9 mouse cellular contexts compared by ENCODE assay signal in genomic region chr7:16012576-16013263, GRCm38 (mm10). TPM values are rescaled to one million over a fixed set of nuclear protein-coding genes. Genes with fewer than 3 reads are reported as not detected.
DNase-seq lines count a peak whose midpoint lies in the region; ATAC-seq and TF ChIP-seq lines count a peak whose summit lies in the region.
"Had no signal": no experiment of that assay in that cellular context is flagged by ENCODE, and none has a peak within 500 bp of the region (broad histone marks: within the 10 kb centered on the region; RNA-seq: fewer than 3 reads in every experiment).

No protein-coding gene starts in this region.

- H3K4me3 ChIP-seq in lung, adult 2 months (replicated peaks; ENCODE audit: extremely low read depth, low read depth, low read length) = no peak overlapping the region
- no peak overlapping the region for H3K4me3 ChIP-seq in lung, postnatal 0 days (ENCODE audit: low read depth, low read length)
- H3K4me3 ChIP-seq: embryonic facial prominence, embryonic 13.5 days; limb, embryonic 15.5 days had no signal

- H3K36me3 ChIP-seq in lung, postnatal 0 days (ENCODE audit: insufficient read depth, low read length) = no peaks in the 10 kb centered on the region

- no peak for TF ChIP-seq POLR2A in lung, adult 2 months (IDR thresholded peaks at IDR 0.05; ENCODE audit: borderline replicate concordance, extremely low read depth, low read depth, low read length)

- no peaks in the 10 kb centered on the region for H3K9me3 ChIP-seq in lung, postnatal 0 days (ENCODE audit: low read length)
- H3K9me3 ChIP-seq: embryonic facial prominence, embryonic 13.5 days; limb, embryonic 15.5 days had no signal

- peaks cover 19% of the 10 kb centered on the region for H3K4me1 ChIP-seq in lung, adult 2 months (ENCODE audit: control insufficient read depth, insufficient read depth, low read length)
- H3K4me1 ChIP-seq in lung, postnatal 0 days (ENCODE audit: insufficient read depth, low read depth, low read length) = no peaks in the 10 kb centered on the region

- peak; percentile 65 for ATAC-seq in activated CD4-positive, CD25-positive, alpha-beta regulatory T cell, adult 4 months
- ATAC-seq in lung, postnatal 0 days = no peak

- H3K9ac ChIP-seq in lung, postnatal 0 days (replicated peaks; ENCODE audit: low read depth) = no peak overlapping the region
- H3K9ac ChIP-seq: embryonic facial prominence, embryonic 13.5 days; limb, embryonic 15.5 days had no signal

- no peak overlapping the region for H3K27ac ChIP-seq in lung, postnatal 0 days (ENCODE audit: low read length)
- H3K27ac ChIP-seq: embryonic facial prominence, embryonic 13.5 days; limb, embryonic 15.5 days had no signal

- DNase-seq in lung, adult 2 months = no peak
- DNase-seq in lung, postnatal 25 days (ENCODE audit: low spot score) = no peak
- peak; percentile 39 for DNase-seq in heart, adult 8-10 months (ENCODE audit: low spot score)
- no peak for DNase-seq in lung, postnatal 0 days (ENCODE audit: low spot score)
- DNase-seq in thymus, postnatal 4 days = peak; percentile 80
- DNase-seq in right cerebral cortex, adult 2 months (ENCODE audit: low spot score in 2 of 2) = no peak

- no peaks in the 10 kb centered on the region for H3K27me3 ChIP-seq in lung, postnatal 0 days (replicated peaks; ENCODE audit: insufficient read depth, low read length)
- H3K27me3 ChIP-seq: embryonic facial prominence, embryonic 13.5 days; limb, embryonic 15.5 days had no signal

- peak; percentile 55 for TF ChIP-seq CTCF in lung, adult 2 months (IDR thresholded peaks at IDR 0.05; ENCODE audit: insufficient read depth, low read length)
- TF ChIP-seq CTCF in lung, postnatal 0 days (IDR thresholded peaks at IDR 0.05) = peak; percentile 71

- TF ChIP-seq EP300 in lung, postnatal 0 days (IDR thresholded peaks at IDR 0.05) = no peak

- WGBS in lung, adult 2 months = 67% methylated on average over 11 of the region's 11 CpGs
- 77% methylated on average over 11 of the region's 11 CpGs for WGBS in lung, postnatal 0 days

- no peak overlapping the region for H3K4me2 ChIP-seq in lung, postnatal 0 days (replicated peaks; ENCODE audit: low read depth, low read length)
- H3K4me2 ChIP-seq: embryonic facial prominence, embryonic 13.5 days; limb, embryonic 15.5 days had no signal

RNA-seq across cellular contexts. Expression of gene Bicra, which starts 35.0 kb away (rescaled TPM):
- 19.0 and 21.2 TPM in 2 replicates for polyA plus RNA-seq in lung, adult 2 months (2012; rRNA removed)
- 1 to 10 TPM; 3.7 TPM for polyA plus RNA-seq in activated CD4-positive, CD25-positive, alpha-beta regulatory T cell, adult 4 months (2017; shearing (Covaris generic))
- 1 to 10 TPM; 5.7 to 8.6 (median 7.7) TPM for total RNA-seq in heart, adult 8-10 months (2022)
- polyA plus RNA-seq in lung, postnatal 0 days (2015; fragmentation: Nextera tagmentation; extraction: Ambion mirVana) = 2.3 and 3.1 TPM in 2 replicates

RNA-seq across cellular contexts. Expression of gene Ehd2, which starts 45.4 kb away (rescaled TPM):
- 219 and 232 TPM in 2 replicates for polyA plus RNA-seq in lung, adult 2 months (2012; rRNA removed)
- under 1 TPM; 0.07 to 0.11 TPM for polyA plus RNA-seq in activated CD4-positive, CD25-positive, alpha-beta regulatory T cell, adult 4 months (2017; shearing (Covaris generic))
- total RNA-seq in heart, adult 8-10 months (2022) = 10 to 100 TPM; 54.4 to 95.0 (median 82.9) TPM
- 92.2 and 113 TPM in 2 replicates for polyA plus RNA-seq in lung, postnatal 0 days (2015; fragmentation: Nextera tagmentation; extraction: Ambion mirVana)

RNA-seq across cellular contexts. Expression of gene Zfp541, which starts 48.9 kb away (rescaled TPM):
- 0.02 and 0.04 TPM in 2 replicates for polyA plus RNA-seq in lung, adult 2 months (2012; rRNA removed)
- polyA plus RNA-seq in activated CD4-positive, CD25-positive, alpha-beta regulatory T cell, adult 4 months (2017; shearing (Covaris generic)) = under 1 TPM in 1 of 2 experiments, not detected in 1; 0.11 TPM
- total RNA-seq in heart, adult 8-10 months (2022) = not detected
- not detected in 2 replicates for polyA plus RNA-seq in lung, postnatal 0 days (2015; fragmentation: Nextera tagmentation; extraction: Ambion mirVana)
- polyA plus RNA-seq: limb, embryonic 15.5 days had no signal

Comparison
In these comparisons a context has a peak if more than half of its experiments do, and no peak if none do; other contexts are left out.
1. DNase-seq: peak in heart, adult 8-10 months (single experiment) and thymus, postnatal 4 days (single experiment); none in lung, adult 2 months (single experiment), lung, postnatal 25 days (single experiment), lung, postnatal 0 days (single experiment) and right cerebral cortex, adult 2 months (0 of 2).
2. RNA of gene Ehd2, which starts 45.4 kb away (polyA plus RNA-seq): 219 to 232 TPM in lung, adult 2 months and 92.2 to 113 TPM in lung, postnatal 0 days; 0.07 to 0.11 TPM in activated CD4-positive, CD25-positive, alpha-beta regulatory T cell, adult 4 months; every median in the first group is over 10 times any median in the second.